Mouse (Mus musculus) naive thymus-derived CD4-positive, alpha-beta T cell, adult 2 months (primary cell): ENCODE measurements at regions not wholly inside any gene's neighbourhood (a gene's known extent, or its start where the extent isn't known, plus 50 kb on each side); places are given as distances from the start of the nearest gene placed in this dataset.

Experiments
- DNase-seq: peaks from one replicate; pipeline ENCODE4 v3.0.0-alpha.2; 2011; ENCODE audit warnings: low read depth

GRCm38 (mm10) chr8:126681948-126682651, 88.3 kb upstream of the Irf2bp2 start:
- no peak for DNase-seq

DNA sequence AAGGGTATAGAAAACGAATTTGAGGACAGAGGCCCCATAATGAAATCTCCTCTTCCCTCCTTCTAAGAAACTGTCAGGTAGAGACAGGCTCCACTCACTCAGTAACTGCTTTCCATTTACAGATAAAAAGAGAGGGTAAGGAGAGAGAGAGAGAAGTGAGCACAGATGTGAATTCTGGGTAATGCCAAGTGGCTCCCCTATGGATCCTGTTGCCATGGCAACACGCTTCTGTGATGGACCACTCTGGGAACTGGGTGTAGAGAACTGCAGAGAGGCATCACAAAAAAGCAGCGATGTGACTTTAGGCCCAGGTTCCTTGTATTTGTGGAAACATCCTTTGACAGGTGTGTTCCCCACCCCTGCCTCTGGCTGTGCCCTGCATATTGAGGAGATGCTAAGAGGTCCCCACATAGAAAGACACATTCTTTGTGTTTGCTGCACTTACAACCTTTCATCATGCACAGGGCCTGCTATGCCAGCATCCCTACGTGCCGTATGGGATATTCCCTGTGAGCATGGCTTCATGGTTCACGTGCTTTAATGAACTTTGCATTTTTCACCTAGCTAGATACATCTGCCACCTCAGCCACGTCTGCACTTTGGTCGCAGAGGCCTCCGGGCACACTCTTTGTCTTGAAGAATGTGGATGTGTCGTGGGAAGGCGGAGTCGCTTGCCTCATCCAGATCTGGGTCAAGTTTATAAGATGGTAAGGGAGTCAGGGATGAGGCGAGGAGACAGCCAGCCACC, 84.4 kb upstream of the Irf2bp2 start:
- no peak for DNase-seq

GRCm38 (mm10) chr8:126675153-126675552, 81.4 kb upstream of the Irf2bp2 start:
- no peak for DNase-seq

DNA sequence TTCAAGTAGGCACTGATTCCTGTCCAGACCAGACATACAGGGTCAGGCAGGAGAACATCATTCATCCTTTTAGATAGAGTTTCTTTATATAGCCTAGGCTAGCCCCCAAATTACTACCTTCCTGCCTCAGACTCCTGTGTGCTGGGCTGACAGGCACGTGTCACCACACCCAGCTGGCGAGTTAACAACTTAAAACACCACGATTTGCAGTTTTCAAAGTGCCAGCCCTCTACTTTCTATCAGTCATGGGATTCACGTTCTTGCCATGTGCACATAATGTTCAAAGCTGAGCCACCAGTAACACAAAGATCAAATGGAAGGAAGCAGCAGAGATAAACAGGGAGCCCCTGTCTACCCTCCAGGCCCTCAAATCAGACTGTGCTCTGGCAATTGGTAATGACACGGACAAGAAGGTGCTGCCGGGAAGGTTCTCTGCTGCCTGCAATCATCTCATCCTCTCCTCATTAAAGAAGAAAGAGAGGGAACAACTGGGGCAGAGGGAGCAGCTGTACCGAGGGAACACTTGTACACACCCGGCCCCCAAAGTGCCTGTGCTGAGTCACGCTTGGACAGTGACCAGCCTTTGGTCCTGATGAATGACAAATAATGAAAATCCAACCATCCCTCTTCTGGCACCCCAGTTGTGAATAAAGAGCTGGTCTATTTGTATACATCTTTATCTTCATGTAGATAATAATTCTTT, 79.4 kb upstream of the Irf2bp2 start:
- peak; percentile 56 for DNase-seq

DNA sequence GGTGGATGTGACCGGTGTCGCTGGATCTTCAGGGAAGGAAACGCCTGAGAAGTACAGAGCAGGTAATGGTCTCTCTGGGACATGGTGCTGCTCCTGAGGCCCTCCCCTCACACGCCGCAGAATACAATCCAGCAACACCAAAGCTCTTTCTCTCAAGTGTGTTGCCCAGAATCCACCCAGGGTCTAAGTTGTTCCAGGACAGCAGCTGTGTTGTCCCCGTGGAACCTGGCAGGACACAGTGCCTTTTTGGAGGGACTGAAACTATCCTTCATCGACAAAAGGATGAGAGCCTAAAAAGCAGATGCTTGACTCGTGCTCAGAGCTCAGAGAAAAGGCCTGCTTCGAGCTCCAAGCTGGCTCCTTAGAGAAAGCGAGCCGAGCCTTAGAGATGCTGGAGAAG, 77.8 kb upstream of the Irf2bp2 start:
- DNase-seq = no peak

DNA sequence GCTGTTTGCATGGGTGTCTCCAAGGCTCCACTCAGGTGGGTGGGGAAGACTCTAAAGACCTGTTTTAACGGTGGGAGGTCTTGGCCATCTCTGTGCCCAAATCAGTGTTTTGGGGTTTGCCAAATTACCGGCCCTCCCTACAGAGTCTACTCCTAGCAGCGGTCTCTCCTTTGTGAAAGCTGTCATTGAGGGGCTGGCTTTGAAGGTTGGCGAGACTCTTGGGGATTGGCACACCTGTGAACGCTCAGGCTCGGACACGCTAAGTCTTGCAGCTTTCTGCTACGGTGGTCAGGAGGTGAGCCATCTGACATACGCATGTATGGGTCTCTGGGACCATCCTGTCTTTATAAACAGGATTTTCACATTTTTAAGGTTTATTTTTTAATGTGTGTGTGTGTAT, 76.1 kb upstream of the Irf2bp2 start:
- DNase-seq = no peak

DNA sequence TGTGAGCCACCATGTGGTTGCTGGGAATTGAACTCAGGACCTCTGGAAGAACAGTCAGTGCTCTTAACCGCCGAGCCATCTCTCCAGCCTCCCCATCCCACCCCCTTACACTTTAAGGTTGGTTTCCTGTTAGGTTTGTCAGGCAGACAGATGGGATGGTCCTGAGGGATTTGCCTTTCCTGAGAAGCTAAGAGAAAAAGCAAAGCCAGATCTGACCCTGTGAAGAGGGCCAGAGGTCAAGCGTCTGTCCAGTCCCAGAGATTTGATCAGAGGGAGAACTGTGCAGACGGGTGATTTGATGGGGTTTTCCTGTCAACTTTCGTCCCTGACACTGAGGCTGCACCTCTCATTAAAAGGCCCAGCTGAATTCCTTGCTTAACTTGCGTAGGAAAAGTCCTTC, 75.4 kb upstream of the Irf2bp2 start:
- DNase-seq = no peak

GRCm38 (mm10) chr8:126668657-126669025, 74.9 kb upstream of the Irf2bp2 start:
- DNase-seq = no peak

DNA sequence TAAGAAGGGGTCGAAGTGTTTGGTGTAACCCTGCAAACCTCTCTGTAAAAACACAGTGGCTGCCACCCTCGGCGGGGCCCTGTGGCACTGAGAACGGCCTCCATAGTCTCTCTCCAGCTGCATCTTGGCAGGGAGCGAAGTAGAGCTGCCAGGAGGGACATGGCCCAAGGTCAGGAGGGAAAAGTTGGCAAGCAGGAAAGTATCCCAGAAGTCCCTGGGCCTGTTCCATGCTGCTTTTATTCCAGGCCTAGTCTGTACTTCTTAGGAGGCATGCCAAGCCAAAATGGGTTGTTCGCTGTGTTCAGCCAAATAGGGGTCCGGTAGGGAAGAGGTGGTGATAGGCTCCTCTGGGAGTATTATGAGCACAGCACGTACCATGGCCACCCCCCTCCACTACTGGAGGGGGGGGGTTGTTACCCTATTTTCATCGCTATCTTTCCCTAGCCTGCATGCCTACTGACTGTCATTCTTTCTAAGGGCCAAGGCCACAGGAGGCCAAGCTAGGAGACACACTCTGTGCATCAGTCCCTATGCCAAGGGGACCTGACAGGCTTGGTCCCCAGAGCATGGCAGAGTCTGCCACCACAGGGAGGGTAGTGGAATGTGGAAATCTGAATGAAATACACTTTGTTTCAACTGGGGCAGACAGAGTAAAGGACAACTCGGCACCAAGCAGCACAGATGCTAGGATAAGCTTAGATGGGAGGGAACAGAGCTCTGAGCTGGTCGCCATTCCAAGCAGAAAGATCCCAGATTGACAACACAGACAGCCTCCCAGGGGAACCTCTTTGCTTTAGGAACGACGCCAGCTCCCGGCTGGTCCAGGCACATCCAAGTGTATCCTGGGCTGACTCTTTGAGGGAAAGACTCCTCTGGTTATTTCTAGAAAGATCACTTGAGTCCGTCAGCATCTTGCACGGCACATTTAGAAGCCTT, 74.2 kb upstream of the Irf2bp2 start:
- no peak for DNase-seq

- DNase-seq = no peak
These were observed 73.4 kb upstream of the Irf2bp2 start for GRCm38 (mm10) chr8:126667086-126667720.

DNA sequence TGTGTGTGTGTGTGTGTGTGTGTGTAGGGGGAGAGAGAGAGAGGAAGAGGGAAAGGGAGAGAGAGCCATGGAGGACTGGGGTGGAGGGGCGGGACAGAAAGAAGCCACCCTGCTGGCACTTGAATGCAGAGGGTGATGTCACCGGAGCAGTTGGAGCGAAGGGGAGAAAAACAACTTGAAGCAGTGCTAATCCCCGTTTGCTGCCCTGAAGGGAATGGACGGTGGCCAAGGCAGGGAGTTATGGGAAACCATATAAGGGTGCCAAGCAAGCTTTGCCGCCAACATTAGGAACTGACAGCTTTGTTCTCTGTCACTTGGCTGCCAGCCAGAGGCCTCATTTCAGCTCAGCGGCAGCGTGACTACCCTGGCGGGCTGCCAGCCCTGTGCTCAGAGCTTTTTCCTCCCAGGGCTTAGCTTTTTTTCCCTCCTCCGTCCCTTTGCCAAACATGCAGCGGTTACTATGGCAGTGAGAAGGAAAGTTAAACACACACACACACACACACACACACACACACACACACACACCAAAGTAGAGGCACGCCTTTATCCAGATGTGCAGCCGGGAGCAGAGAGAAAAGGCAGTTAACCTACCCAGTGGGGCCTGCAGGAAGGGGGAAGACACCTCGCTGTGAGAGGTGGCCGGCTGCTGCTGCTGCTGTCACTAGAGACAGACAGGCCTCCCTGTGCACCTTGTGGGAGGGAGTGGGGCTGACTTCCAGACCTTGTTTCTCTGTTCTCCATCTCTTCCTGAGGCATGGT, 72.7 kb upstream of the Irf2bp2 start:
- DNase-seq = peak; percentile 98

GRCm38 (mm10) chr8:126665581-126666241, 71.9 kb upstream of the Irf2bp2 start:
- peak; percentile 62 for DNase-seq

GRCm38 (mm10) chr8:126664891-126665290, 71.1 kb upstream of the Irf2bp2 start:
- DNase-seq = no peak

- DNase-seq = peak; percentile 93
These were observed 69.3 kb upstream of the Irf2bp2 start for GRCm38 (mm10) chr8:126662797-126663784.

DNA sequence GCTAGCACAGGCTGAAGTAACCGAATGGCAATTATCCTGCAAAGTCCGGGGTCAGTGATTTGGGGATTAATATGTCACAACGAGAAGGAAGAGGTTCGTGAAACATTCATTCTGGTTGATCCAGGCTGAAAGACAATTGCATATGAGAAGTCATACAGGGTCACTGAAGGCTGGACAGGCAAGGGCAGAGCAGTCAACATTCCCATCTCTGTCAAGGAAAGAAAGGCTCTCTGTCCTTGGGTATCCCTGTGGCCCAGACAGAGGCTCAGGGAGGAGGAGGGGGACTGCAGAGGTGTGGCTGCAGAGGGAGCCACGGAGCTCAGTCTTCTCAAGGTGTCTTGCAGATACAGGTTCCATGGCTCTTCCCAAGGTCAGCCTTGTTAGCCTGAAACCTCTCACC, 68.4 kb upstream of the Irf2bp2 start:
- no peak for DNase-seq

DNA sequence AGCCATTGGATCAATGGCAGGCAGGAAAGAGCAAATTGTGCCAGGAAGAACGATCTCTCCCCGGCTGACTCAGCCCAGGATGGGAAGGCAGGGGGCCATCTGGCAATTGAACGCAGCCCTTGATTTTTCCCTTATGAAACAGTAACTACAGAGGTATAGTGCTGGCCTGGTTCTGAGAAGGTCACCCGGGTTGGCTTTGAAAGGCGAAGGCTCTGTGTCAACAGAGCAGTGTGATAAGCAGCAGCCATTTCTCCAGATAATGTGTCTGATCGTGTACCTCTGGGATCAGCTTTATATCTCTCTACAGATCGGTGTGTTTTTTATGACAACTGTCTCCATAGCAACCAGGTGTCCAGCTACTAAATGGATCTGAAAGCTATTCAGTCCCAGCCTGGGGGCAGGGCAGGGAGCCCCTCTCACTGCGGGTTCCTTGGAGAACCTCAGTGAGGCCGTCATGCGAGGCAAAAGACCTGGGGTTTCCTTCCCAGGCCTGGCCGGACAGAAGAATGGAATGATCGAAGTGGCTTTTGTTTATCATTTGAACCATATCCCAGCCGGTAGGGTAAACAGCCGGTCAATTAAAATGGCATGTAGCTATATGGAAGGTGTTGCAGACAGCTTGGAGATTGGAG, 67.8 kb upstream of the Irf2bp2 start:
- DNase-seq = peak; percentile 32

DNA sequence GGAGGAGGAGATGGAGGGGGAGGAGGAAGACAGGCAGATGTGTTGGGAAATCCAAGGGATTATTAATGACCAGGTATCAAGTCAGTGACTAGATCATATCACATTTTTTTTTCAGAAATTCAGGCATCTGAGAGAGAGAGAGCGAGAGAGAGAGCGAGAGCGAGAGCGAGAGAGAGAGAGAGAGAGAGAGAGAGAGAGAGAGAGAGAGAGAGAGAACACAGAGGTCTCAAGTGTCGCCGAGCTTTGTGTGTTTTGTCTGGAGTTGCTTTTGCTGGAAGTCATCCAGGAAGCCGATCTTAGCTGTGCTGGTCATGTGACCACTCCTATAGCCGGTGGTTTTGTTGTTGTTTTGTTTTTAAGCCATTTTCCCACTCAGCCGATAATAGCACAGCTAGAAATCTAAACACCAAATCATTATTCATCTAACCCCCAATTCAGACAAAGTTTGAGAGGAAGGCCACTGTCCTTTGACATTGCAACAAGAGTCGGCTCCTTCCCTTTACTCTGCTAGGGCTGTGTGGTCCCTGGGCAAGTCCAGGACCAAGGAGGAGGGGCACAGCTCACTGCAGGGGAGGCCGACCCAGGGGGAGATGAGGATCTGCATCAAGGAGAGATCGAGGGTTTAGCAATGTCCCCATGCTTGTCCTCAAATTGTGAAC, 67.0 kb upstream of the Irf2bp2 start:
- peak; percentile 52 for DNase-seq
